Mouse (Mus musculus): Measurements from ENCODE around the gene Sh3bp2.

GRCm38 (mm10) chr5:34607100-34607880 lies 81.7 kb downstream of the Sh3bp2 start:
- no peak for TF ChIP-seq TCF12 (IDR thresholded peaks at IDR 0.05; ENCODE audit: insufficient read depth, poor library complexity, severe bottlenecking)
- no peak for TF ChIP-seq POLR2A (IDR thresholded peaks at IDR 0.05; ENCODE audit: insufficient read length, low read depth)
- TF ChIP-seq POLR2AphosphoS2 (IDR thresholded peaks at IDR 0.05; ENCODE audit: insufficient read length, low read depth) = no peak
- no peak for TF ChIP-seq MYOD1 (IDR thresholded peaks at IDR 0.05; ENCODE audit: control insufficient read depth in 1 of 3, insufficient read length in 2 of 3, low read depth in 2 of 3)
- no peak for TF ChIP-seq MAX (IDR thresholded peaks at IDR 0.05; ENCODE audit: low read depth)
- no peak for TF ChIP-seq E2F4 (IDR thresholded peaks at IDR 0.05; ENCODE audit: insufficient read depth)
- TF ChIP-seq USF1 (IDR thresholded peaks at IDR 0.05; ENCODE audit: low read depth) = no peak
- TF ChIP-seq CEBPB (IDR thresholded peaks at IDR 0.05; ENCODE audit: insufficient read depth, poor library complexity, severe bottlenecking) = no peak
